Mouse (Mus musculus) cerebellum, adult 8-10 months (tissue): ENCODE data around the gene Acly.
A peak's percentile ranks its signal among the peaks of the same experiment; 100 is the strongest.

Experiments used
- DNase-seq: peaks from one replicate; pipeline ENCODE4 v3.0.0; 2022

Gene Acly

GRCm38 (mm10) chr11:100505997-100506396 is 21.8 kb downstream of the Acly start:
- no peak for DNase-seq

- no peak for DNase-seq
These were observed 22.7 kb downstream of the Acly start for GRCm38 (mm10) chr11:100504990-100505660.

GRCm38 (mm10) chr11:100501321-100501720 is 26.5 kb downstream of the Acly start:
- no peak for DNase-seq

GRCm38 (mm10) chr11:100500651-100501050 is 27.1 kb downstream of the Acly start:
- no peak for DNase-seq

GRCm38 (mm10) chr11:100500241-100500640 is 27.6 kb downstream of the Acly start:
- no peak for DNase-seq

GRCm38 (mm10) chr11:100493771-100494170 is 34.0 kb downstream of the Acly start:
- no peak for DNase-seq

GRCm38 (mm10) chr11:100490951-100491350 is 36.8 kb downstream of the Acly start:
- DNase-seq, result no peak

GRCm38 (mm10) chr11:100485801-100486538 is 41.8 kb downstream of the Acly start:
- DNase-seq, result peak; percentile 36

GRCm38 (mm10) chr11:100484461-100484860 is 43.3 kb downstream of the Acly start:
- DNase-seq, result no peak

- DNase-seq, result no peak
These were observed 48.6 kb downstream of the Acly start for GRCm38 (mm10) chr11:100479152-100479551.

GRCm38 (mm10) chr11:100476281-100476680 is 51.5 kb downstream of the Acly start:
- DNase-seq, result no peak

GRCm38 (mm10) chr11:100472935-100473295 is 54.9 kb downstream of the Acly start:
- DNase-seq, result no peak

GRCm38 (mm10) chr11:100472197-100472934 is 55.4 kb downstream of the Acly start, which contains the start of gene Klhl11:
Klhl11 (minus strand) TSS chr11:100472741.
- DNase-seq, result peak; percentile 90

GRCm38 (mm10) chr11:100471352-100472196 is 56.2 kb downstream of the Acly start:
- no peak for DNase-seq

GRCm38 (mm10) chr11:100465833-100466232 is 62.0 kb downstream of the Acly start:
- no peak for DNase-seq

- no peak for DNase-seq
These were observed 62.5 kb downstream of the Acly start for GRCm38 (mm10) chr11:100465229-100465792.

- no peak for DNase-seq
These were observed 65.1 kb downstream of the Acly start for GRCm38 (mm10) chr11:100462699-100463098.

GRCm38 (mm10) chr11:100457711-100458110 is 70.1 kb downstream of the Acly start:
- DNase-seq, result no peak

GRCm38 (mm10) chr11:100457247-100457646 is 70.6 kb downstream of the Acly start:
- no peak for DNase-seq

- DNase-seq, result no peak
These were observed 85.2 kb downstream of the Acly start for GRCm38 (mm10) chr11:100442625-100443024.

- DNase-seq, result no peak
These were observed 86.0 kb downstream of the Acly start, which contains the start of the genes Nt5c3b and Klhl10 for GRCm38 (mm10) chr11:100441797-100442196. Nt5c3b (minus strand) TSS chr11:100441808. Klhl10 (plus strand) TSS chr11:100441917.
